In genomic region chr10:56611564-56612288, GRCm38 (mm10) we compare ENCODE assay signal across 12 mouse cellular contexts.
DNase-seq lines count a peak whose midpoint lies in the region; ATAC-seq and TF ChIP-seq lines count a peak whose summit lies in the region.
"Had no signal": no experiment of that assay in that cellular context is flagged by ENCODE, and none has a peak within 500 bp of the region (broad histone marks: within the 10 kb centered on the region; RNA-seq: fewer than 3 reads in every experiment).

No protein-coding gene starts in this region.

- no peaks in the 10 kb centered on the region for H3K4me1 ChIP-seq in midbrain, embryonic 14.5 days (ENCODE audit: control insufficient read depth, insufficient read depth, low read length)
- H3K4me1 ChIP-seq in midbrain, embryonic 11.5 days (ENCODE audit: control insufficient read depth, insufficient read depth, low read length) = no peaks in the 10 kb centered on the region
- H3K4me1 ChIP-seq in lung, postnatal 0 days (ENCODE audit: insufficient read depth, low read depth, low read length) = no peaks in the 10 kb centered on the region
- H3K4me1 ChIP-seq: midbrain, embryonic 13.5 days; stomach, embryonic 15.5 days had no signal

- no peak overlapping the region for H3K4me2 ChIP-seq in midbrain, embryonic 14.5 days (ENCODE audit: low read length)
- H3K4me2 ChIP-seq in midbrain, embryonic 11.5 days = no peak overlapping the region
- H3K4me2 ChIP-seq in lung, postnatal 0 days (replicated peaks; ENCODE audit: low read depth, low read length) = no peak overlapping the region
- H3K4me2 ChIP-seq: midbrain, embryonic 13.5 days; stomach, embryonic 15.5 days had no signal

- no peak for ATAC-seq in midbrain, embryonic 14.5 days (ENCODE audit: low FRiP score, low TSS enrichment)
- no peak for ATAC-seq in midbrain, embryonic 11.5 days (ENCODE audit: low FRiP score)
- no peak for ATAC-seq in lung, postnatal 0 days
- no peak for ATAC-seq in CD4-positive, CD25-positive, alpha-beta regulatory T cell, adult 4 months
- ATAC-seq: midbrain, embryonic 13.5 days had no signal

- H3K9ac ChIP-seq in midbrain, embryonic 14.5 days (replicated peaks; ENCODE audit: low read length) = no peak overlapping the region
- no peak overlapping the region for H3K9ac ChIP-seq in midbrain, embryonic 11.5 days (ENCODE audit: low read length)
- H3K9ac ChIP-seq in lung, postnatal 0 days (replicated peaks; ENCODE audit: low read depth) = no peak overlapping the region
- H3K9ac ChIP-seq: midbrain, embryonic 13.5 days; stomach, embryonic 15.5 days had no signal

- DNase-seq in cerebellum, adult 11-12 months = peak; percentile 7
- DNase-seq in cerebellum, postnatal 4 days (ENCODE audit: low spot score in 2 of 2) = no peak
- peak; percentile 2 for DNase-seq in midbrain, embryonic 14.5 days
- DNase-seq in midbrain, embryonic 11.5 days (ENCODE audit: low spot score, missing footprints) = no peak
- peak; percentile 19 to 28 for DNase-seq in cerebellum, postnatal 10 days
- peak; percentile 4 to 5 for DNase-seq in left cerebral cortex, postnatal 36 days (ENCODE audit: low spot score in 2 of 2)
- DNase-seq in lung, postnatal 0 days (ENCODE audit: low spot score) = no peak
- DNase-seq: heart, adult 2 months had no signal

- no peak for TF ChIP-seq CTCF in lung, postnatal 0 days (IDR thresholded peaks at IDR 0.05)

- H3K36me3 ChIP-seq in midbrain, embryonic 14.5 days (ENCODE audit: control insufficient read depth, insufficient read depth, low read length) = no peaks in the 10 kb centered on the region
- H3K36me3 ChIP-seq in midbrain, embryonic 11.5 days (ENCODE audit: control insufficient read depth, insufficient read depth, low read length) = no peaks in the 10 kb centered on the region
- H3K36me3 ChIP-seq in lung, postnatal 0 days (ENCODE audit: insufficient read depth, low read length) = no peaks in the 10 kb centered on the region
- H3K36me3 ChIP-seq: midbrain, embryonic 13.5 days; stomach, embryonic 15.5 days had no signal

- H3K27ac ChIP-seq in midbrain, embryonic 14.5 days (replicated peaks; ENCODE audit: low read depth, low read length) = no peak overlapping the region
- no peak overlapping the region for H3K27ac ChIP-seq in midbrain, embryonic 11.5 days (ENCODE audit: low read depth, low read length)
- H3K27ac ChIP-seq in lung, postnatal 0 days (ENCODE audit: low read length) = no peak overlapping the region
- H3K27ac ChIP-seq: heart, adult 2 months; midbrain, embryonic 13.5 days; stomach, embryonic 15.5 days had no signal

- H3K4me3 ChIP-seq in midbrain, embryonic 14.5 days (replicated peaks; ENCODE audit: low read depth, low read length) = no peak overlapping the region
- H3K4me3 ChIP-seq in midbrain, embryonic 11.5 days (ENCODE audit: low read depth, low read length) = no peak overlapping the region
- H3K4me3 ChIP-seq in lung, postnatal 0 days (ENCODE audit: low read depth, low read length) = no peak overlapping the region
- H3K4me3 ChIP-seq: erythroblast, embryonic 14.5 days; heart, adult 2 months; midbrain, embryonic 13.5 days; stomach, embryonic 15.5 days had no signal

- 85% methylated on average over 8 of the region's 8 CpGs for WGBS in midbrain, embryonic 14.5 days
- 89% methylated on average over 8 of the region's 8 CpGs for WGBS in midbrain, embryonic 11.5 days
- 58% methylated on average over 8 of the region's 8 CpGs for WGBS in lung, postnatal 0 days

- TF ChIP-seq EP300 in lung, postnatal 0 days (IDR thresholded peaks at IDR 0.05) = no peak

- no peaks in the 10 kb centered on the region for H3K27me3 ChIP-seq in midbrain, embryonic 14.5 days (ENCODE audit: control insufficient read depth, insufficient read depth, low read length)
- no peaks in the 10 kb centered on the region for H3K27me3 ChIP-seq in midbrain, embryonic 11.5 days (ENCODE audit: control insufficient read depth, insufficient read depth, low read length)
- H3K27me3 ChIP-seq in lung, postnatal 0 days (replicated peaks; ENCODE audit: insufficient read depth, low read length) = no peaks in the 10 kb centered on the region
- H3K27me3 ChIP-seq: midbrain, embryonic 13.5 days; stomach, embryonic 15.5 days had no signal

- intact Hi-C loops in left cerebral cortex, postnatal 36 days (cut with DNase I) = no loop called here

- H3K9me3 ChIP-seq in midbrain, embryonic 14.5 days (ENCODE audit: control insufficient read depth, low read length) = no peaks in the 10 kb centered on the region
- H3K9me3 ChIP-seq in midbrain, embryonic 11.5 days (ENCODE audit: control insufficient read depth, low read length) = no peaks in the 10 kb centered on the region
- H3K9me3 ChIP-seq in lung, postnatal 0 days (ENCODE audit: low read length) = no peaks in the 10 kb centered on the region
- H3K9me3 ChIP-seq: midbrain, embryonic 13.5 days; stomach, embryonic 15.5 days had no signal

Comparison
In these comparisons a context has a peak if more than half of its experiments do, and no peak if none do; other contexts are left out.
1. DNase-seq: peak in cerebellum, adult 11-12 months (single experiment), midbrain, embryonic 14.5 days (single experiment), cerebellum, postnatal 10 days (2 of 2) and left cerebral cortex, postnatal 36 days (2 of 2); none in cerebellum, postnatal 4 days (0 of 2), midbrain, embryonic 11.5 days (single experiment) and lung, postnatal 0 days (single experiment).